Mouse (Mus musculus) testis, adult 2 months (tissue): ENCODE results near the gene Rnf43.

Source experiments
- CTCF ChIP-seq: fragments of 200-500 bp; IDR thresholded peaks from 2 replicates; pipeline ENCODE4 v1.5.1; 2012; ENCODE audit warnings: low read depth, mild to moderate bottlenecking, inconsistent platforms, low read length, moderate library complexity; ENCODE audit not compliant: control insufficient read depth, insufficient read depth, insufficient replicate concordance
- POLR2A ChIP-seq: fragments of 200-500 bp; IDR thresholded peaks from 2 replicates; pipeline ENCODE4 v1.6.1; 2012; ENCODE audit warnings: low read depth, mild to moderate bottlenecking, inconsistent platforms, low read length, moderate library complexity; ENCODE audit not compliant: control insufficient read depth

- no peak for TF ChIP-seq CTCF
- no peak for TF ChIP-seq POLR2A
Observed at GRCm38 (mm10) chr11:87678545-87678944, 16.0 kb downstream of the Rnf43 start.
